Mouse (Mus musculus) activated CD4-positive, CD25-positive, alpha-beta regulatory T cell, adult 4 months (primary cell): ENCODE results near the gene Hspa2. TPM values are rescaled to one million over a fixed set of nuclear protein-coding genes. Genes with fewer than 3 reads are reported as not detected.
A peak's percentile ranks its signal among the peaks of the same experiment; 100 is the strongest.

Source experiments
- ATAC-seq: one replicate; pipeline ENCODE4 v1.8.0; 2017
- polyA plus RNA-seq, 2 experiments: library from polyadenylated mRNA; unstranded; fragments of 100-300 nt; shearing (Covaris generic); gene quantifications; one replicate each; pipeline ENCODE4 v1.2.1; 2017

Hspa2 gene
- polyA plus RNA-seq, 2 experiments from 2014 or later: 3.8 to 4.8 TPM

DNA sequence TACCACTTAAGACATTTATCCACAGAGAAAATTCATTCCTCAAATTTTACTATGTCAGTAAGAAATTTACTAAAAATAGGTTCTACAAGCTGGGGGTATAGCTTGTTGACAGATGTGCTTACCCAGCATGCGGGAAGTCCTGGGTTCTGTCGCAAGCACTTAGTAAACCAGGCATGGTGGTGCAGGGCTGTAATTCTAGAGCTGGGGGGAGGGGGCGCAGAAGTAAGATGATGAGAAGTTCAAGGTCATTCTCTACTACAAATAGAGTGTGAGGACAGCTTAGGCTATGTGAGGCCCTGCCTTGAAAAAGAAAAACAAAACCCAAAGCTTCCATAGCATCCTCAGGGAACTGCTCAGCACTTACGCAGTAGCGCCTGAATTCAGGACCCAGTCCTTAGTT lies 25.4 kb upstream of the Hspa2 start:
- ATAC-seq: no peak

DNA sequence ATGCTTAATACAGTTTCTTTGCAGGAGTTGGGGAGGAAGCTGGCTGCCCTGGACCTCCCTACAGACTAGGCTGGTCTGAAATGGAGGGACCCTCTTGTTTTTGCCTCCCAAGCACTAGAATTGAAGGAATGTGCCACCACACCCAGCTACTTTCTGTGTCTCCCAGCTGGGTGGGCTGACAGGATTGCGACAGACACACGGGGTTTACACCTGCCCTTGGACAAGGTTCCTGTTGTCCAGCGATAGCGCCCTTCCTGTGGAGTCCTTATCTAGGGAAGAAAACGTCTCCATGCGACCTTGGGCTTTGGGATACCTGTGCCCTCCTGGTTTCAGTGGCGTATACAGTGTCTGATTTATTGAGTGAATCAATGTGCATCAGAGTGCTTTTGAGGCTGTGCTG lies 23.8 kb upstream of the Hspa2 start:
- ATAC-seq: no peak

DNA sequence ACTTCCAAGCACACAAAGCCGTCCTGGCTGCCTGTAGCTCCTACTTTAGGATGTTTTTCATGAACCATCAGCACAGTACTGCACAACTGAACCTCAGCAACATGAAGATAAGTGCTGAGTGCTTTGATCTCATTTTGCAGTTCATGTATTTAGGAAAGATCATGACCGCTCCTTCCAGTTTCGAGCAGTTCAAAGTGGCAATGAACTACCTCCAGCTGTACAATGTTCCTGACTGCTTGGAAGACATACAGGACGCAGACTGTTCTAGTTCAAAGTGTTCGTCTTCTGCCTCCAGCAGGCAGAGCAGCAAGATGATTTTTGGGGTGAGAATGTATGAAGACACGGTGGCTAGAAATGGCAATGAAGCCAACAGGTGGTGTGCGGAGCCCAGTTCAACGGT lies 18.6 kb upstream of the Hspa2 start:
- no peak for ATAC-seq

DNA sequence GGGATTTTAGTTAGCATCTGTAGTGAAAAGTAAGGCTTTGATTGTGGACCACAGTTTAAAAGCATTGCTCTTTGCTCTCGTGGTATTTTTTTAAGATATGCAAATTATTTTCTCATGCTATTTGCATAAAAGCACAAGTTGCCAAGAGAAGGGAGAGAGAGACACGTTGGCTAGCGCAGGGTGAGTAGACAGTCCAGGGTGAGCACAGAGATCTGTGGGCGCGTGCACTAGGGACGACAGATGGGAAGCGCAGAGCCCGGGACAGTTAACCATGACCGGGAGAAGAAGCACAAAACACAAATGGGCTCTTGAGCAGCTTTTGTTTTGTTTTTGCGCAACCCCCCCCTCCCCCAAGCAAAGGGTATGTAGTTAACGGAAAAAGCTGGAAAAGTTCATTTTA lies 15.2 kb upstream of the Hspa2 start:
- no peak for ATAC-seq

DNA sequence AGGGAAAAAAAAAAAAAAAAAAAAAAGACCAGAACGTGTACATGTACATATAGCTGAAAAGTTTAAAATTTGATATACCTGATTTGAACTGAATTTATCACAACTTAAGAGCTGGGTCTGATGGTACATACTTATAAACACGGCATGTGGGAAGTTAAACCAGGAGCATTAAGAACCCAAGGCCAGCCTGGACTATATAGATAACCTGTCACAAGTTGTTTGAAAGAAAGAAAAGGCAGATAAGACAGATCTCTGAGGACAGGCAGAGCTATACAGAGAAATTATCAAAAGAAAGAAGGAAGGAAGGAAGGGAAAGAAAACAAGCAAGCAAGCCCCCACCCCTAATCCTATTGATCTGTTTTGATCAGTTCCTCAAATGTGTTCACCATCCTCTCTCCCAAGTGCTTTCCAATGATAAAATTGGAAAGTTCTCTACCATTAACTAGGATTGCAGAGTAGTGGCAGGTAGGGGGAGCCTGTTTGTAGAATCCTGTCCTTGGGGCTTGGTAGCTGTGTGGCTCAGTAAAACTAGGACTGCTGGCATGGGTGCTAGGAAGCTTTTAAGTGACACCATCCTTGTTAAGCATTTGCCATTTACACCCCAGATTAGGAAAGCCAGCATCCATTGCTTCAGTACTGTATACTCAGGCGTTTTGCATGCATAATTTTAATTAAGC lies 12.2 kb upstream of the Hspa2 start:
- no peak for ATAC-seq

DNA sequence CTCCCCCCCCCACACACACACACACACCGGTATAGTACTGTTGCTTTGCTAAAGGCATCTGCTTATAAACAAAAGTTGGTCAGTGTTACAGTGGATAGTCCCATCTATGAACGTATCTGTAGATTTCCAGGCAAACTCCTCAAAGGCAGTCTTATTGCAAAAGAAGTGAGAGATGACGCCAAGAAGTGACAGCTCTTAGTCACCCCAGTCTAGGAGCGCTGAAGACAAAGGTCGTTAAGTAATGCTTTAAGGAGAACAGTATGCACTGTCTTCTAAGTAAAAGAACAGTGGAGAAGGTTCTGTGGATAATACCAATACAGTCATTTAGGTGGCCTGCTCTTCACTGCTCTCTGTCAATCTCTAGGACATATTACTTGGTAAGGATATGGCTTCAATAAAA lies 11.0 kb upstream of the Hspa2 start:
- no peak for ATAC-seq

DNA sequence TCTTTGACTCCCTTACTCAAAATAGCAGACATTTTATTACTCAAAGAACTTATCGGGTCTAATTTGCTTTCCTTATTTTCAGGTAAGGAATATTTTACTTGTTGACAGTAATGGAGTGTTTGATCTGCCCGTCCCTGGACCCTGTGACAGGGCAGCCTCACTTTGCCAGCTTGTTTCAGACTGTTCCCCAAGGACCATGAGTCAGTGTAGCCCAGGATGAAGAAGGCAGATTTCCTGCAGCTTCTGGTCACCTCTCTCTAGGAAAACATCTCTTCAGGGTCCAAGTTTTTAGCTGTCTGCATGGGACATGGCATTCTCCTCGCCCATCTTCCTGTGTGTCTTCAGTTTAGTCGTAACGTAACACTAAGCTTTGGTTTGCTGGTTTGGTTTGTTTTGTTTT lies 6.7 kb upstream of the Hspa2 start:
- no peak for ATAC-seq

DNA sequence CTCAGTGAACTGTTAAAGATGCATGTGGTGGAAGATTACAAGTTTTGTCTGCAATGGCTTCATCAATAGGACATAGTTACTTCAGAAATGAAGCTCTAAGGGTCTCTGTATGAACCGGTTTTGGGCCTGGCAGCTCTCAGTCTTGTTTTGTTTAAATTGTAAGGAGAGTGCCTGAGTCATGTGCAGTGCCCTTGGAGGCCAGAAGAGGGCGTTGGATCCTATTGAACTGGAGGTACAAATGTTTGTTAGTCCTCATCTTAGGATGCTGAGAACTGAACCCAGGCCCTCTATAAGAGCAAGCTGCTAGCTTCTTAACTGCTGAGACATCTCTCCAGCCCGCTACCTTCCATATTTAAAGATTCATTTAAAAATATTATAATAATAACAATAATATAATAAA lies 2.3 kb upstream of the Hspa2 start:
- ATAC-seq: no peak

DNA sequence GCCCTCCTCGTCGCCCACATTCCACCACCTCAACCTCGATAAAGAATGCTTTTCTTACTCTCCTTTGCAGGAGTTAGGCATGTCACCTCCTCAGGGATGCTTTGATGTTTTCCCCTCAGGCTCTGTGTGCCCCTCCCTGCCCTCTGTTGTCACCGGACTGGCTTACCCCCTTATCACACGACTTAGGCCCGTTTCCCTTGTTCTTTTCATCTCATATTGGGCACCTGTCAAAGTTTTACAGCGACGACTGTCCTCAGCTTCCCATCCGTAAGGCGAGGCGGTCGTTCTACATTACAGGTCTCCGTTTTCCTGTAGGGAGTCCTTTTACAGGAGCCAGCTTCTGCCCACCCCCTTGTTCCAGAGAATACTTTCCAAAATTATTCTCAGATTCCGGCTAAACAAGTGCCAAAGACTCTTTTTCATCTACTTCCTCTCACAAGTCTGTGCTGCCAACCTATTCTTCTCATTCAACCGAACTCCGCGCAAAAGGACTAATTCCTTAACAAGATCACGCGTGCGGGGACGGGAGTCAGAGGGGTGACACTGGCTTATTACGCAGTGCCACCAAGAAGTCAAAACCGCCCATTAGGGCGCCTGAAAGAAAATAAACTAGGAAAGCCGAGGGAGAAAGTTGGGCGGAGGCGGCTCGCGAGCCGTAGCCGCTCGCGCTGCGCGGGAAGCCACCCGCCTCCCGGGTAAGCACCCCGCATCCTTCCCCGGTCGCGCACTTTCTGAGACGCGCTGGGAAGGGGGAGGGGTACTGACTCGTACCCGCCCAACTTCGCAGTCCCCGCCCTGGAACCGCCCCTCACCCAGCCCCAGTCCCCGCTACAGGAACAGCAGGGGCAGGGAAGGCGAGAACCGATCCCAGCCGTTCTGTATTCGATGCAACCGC lies 738 bp upstream of the Hspa2 start:
- ATAC-seq: peak; percentile 67

DNA sequence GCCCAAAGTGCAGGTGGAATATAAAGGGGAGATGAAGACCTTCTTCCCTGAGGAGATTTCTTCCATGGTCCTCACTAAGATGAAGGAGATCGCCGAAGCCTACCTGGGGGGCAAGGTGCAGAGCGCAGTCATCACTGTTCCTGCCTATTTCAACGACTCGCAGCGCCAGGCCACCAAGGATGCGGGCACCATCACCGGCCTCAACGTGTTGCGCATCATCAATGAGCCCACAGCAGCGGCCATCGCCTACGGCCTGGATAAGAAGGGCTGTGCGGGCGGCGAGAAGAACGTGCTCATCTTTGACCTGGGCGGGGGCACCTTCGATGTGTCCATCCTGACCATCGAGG lies 833 bp downstream of the Hspa2 start:
- no peak for ATAC-seq

DNA sequence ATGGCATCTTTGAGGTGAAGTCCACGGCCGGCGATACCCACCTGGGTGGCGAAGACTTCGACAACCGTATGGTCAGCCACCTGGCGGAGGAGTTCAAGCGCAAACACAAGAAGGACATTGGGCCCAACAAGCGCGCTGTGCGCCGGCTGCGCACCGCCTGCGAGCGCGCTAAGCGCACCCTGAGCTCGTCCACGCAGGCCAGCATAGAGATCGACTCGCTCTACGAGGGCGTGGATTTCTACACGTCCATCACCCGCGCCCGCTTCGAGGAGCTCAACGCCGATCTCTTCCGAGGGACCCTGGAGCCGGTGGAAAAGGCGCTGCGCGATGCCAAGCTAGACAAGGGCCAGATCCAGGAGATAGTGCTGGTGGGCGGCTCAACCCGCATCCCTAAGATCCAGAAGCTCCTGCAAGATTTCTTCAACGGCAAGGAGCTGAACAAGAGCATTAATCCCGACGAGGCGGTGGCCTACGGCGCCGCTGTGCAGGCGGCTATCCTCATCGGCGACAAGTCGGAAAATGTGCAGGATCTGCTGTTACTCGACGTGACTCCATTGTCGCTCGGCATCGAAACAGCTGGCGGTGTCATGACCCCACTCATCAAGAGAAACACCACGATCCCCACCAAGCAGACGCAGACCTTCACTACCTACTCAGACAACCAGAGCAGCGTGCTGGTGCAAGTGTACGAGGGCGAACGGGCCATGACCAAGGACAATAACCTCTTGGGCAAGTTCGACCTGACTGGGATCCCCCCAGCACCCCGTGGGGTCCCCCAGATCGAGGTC lies 1.4 kb downstream of the Hspa2 start:
- ATAC-seq: no peak

DNA sequence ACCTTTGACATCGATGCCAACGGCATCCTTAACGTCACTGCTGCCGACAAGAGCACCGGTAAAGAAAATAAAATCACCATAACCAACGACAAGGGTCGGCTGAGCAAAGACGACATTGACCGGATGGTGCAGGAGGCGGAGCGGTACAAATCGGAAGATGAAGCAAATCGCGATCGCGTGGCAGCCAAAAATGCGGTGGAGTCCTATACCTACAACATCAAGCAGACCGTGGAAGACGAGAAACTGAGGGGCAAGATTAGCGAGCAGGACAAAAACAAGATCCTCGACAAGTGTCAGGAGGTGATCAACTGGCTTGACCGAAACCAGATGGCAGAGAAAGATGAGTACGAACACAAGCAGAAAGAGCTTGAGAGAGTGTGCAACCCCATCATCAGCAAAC lies 2.0 kb downstream of the Hspa2 start:
- ATAC-seq: no peak

DNA sequence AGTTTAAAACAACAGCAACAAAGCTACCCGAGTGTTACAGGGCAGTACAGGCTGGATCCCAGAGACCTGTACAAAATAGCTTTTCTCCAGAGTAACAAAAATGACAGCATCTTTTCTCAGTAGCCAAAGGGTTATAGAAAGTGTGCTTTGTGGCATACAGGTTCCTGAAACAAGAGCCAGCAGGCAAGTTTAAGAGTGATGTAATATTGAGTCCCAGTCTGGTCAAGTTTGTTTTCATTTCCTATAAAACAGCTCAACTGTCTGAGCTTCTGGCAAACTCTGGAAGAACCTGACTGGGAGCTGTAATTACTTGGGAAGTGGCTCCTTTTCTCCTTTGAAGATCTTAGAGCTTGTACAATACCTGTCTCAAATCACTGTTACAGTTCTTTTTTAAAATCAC lies 3.2 kb downstream of the Hspa2 start:
- ATAC-seq: no peak

DNA sequence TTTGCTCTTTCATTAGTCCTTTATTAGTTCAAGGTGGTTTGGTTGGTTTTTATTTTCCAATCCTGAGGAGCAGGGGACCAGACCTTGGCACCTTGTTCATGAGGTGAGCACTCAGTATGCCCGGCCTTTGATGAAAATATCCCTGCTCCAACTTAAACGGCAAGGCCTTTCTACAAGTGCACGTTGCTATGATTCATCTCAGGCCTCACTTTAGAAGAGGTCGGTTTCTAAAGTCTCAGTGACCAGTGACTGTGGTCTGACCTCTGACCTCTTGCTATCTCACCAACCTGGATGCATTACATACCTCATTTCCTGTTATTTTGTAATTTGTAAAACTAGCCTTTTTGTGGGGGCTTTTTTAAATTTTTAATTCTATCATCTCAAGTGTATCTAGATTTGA lies 5.2 kb downstream of the Hspa2 start:
- no peak for ATAC-seq

DNA sequence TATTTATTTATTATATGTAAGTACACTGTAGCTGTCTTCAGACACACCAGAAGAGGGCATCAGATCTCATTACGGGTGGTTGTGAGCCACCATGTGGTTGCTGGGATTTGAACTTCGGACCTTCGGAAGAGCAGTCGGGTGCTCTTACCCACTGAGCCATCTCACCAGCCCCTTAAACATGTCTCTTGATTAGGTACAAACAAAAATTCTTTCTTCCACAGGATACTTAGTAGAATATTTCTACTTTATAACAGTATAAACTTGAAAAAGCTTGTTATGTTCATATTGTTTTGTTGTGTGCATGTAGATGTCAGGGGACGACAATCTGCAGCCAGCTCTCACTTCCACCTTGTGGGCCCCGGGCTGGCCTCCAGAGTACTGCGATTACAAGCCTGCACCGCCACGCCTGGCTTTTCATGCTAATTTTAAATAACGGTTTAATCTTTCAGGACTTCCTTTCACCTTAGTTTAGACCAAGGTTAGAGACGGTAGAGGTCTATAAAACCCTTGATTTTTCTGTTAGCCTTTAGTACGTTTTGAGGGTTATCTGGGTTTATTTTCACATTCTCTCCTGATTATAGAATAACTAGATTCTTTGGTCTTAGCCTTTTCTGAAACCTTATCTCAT lies 11.5 kb downstream of the Hspa2 start:
- ATAC-seq: no peak

DNA sequence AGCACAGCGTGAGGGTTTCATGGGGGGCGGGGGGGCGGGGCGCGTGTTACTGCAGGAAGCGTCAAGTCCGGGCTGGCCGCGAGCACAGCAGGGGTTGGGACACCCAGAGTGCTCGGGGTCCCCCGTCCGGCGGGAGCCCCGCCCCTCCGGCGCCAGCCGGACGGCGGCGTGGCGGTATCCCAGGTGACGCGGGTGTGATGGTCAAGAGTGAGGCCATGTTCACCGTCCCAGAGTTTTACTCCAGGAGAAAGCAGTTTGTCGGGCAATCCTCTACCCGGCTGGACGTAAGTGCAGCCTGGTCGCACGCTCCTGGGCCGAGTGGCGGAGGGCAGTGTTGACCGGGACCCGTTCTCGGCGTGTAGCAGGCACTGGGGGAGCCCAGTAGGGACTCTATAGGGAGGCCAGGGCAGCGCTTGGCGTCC lies 13.5 kb downstream of the Hspa2 start, which contains the start of gene Ppp1r36:
Gene Ppp1r36 (plus strand): TSS at position 106 of the 422 bp plus-strand sequence.
- no peak for ATAC-seq

DNA sequence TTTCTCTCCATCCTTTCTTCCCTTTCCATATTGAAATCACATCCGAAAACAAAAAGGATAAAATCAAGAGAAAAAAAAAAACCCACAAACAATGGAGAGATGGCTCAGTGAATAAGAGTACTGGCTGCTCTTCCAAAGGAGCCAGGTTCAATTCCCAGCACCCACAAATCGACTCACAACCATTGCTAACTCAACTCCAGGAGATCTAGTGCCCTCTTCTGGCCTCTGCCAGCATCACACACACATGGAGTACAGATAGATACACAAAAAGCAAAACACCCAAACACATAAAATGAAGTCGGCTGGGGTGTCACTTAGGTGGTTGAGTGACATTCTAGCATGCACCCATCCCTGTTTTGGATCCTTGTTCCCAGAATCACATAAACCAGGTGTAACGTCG lies 14.4 kb downstream of the Hspa2 start:
- no peak for ATAC-seq

DNA sequence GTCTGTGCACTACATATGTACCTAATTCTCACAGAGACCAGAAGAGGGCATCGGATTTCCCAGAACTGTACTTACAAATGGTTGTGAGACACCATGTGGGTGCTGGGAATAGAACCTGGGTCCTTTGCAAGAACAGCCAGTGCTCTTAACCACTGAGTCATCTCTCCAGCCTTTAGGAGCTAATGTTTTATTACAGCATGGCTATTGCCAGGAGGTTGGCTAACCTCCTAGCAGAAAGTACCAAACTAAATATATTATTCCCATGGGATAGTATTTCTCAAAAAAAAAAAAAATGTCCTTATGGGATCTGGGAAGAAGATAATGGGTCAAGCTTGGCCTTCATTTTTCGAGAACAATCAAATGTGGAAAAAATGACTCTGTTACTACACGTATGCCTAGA lies 21.3 kb downstream of the Hspa2 start:
- no peak for ATAC-seq

DNA sequence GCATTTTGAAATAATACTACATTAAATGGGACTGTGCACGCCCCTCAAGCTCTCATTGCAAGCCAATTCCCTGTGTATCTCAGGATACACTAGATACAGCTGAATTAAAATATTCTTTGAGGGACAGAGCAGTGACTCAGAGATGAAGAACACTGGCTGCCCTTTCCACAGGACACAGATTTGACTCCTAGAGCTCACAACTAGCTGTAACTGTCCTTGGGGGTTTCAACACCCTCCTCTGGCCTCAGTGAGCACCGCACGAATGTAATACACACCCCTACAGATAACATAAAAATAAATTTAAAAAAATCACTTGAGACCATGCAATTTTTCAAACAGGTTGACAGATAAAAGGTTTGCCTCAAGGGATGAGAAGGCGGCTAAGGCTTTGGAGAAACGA lies 23.6 kb downstream of the Hspa2 start:
- no peak for ATAC-seq

DNA sequence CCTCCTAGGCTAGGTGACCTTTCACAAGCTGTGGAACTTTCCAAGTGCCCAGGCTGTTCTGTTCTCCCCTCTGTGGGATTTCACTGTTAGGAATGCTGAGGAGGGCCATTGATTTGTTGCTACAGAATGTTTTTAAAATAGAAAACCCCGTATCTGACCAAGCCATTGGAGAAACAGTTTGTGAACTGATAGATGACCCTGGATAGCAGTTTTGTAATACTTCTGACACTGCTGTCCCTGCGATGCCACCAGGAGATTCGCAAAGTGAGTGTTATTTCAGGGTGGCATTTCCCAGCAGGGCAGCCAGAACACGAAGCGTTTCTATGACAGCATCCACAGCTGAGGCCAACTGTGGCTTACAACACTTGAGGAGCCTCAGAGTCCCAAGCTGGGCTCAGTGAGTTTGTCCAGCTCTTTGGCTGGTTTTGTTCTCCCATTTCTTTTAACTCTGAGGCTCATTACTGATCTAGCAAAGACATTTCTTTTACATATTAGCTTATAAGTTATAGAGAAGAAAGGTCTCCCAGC lies 27.0 kb downstream of the Hspa2 start:
- no peak for ATAC-seq

DNA sequence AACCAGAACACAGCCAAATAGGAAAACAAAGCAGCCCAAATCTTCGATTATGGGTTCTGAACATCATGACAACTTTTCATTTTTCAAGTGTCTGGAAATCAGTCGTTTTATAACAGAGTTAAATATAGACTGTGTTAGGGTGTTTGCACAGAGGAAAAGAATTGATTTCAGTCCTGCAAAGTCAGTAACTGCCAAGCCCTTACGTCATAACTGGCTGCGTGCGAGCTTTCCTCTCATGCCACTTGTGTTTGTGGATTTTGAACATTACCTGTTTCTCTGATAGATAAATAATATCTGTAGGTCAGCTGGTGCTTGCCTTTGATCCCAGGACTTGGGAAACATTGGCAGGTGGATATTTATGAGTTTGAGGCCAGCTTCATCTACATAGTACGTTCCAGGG lies 27.5 kb downstream of the Hspa2 start:
- ATAC-seq: no peak

DNA sequence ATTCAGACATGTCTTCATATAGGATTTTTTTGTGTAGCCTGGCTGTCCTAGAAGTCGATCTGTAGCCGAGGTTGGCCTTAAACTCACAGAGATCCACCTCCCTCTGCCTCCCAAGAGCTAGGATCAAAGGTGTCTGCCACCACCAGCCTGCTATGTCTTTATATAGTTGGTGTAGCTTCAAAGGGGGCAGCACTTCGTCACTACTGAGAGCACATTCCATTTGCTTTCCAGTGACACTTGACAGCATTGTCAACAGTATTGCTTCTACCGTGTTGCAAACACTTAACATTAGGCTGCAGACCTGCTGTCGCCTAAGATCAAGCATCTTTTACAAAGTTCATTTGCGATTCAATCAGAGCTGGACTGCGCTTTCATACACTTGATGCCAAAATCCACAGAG lies 30.1 kb downstream of the Hspa2 start:
- ATAC-seq: no peak

DNA sequence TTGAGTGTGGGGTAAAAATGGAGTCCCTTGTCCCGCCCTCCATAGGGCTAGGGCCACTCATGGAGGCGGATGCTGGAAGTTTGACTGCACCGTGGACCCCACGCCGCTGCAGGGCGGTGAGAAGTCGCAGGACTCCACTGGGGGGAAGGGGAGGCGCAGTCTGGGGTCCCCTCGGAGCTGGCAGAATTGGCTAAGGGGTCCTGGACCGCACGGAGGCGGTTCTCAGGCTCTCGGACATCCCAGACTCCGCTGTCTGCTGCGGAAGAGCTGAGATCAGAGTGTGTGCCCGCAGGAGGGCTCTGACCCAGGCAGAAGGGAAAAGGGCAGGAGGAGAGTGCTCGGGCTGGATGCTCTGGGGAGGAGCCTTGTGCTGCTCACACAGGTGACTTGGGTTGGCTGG lies 31.1 kb downstream of the Hspa2 start:
- ATAC-seq: no peak
